Mouse (Mus musculus): ENCODE measurements around the gene Luzp2. TPM values are rescaled to one million over a fixed set of nuclear protein-coding genes. Genes with fewer than 3 reads are reported as not detected.
"Not testable (repeated sequence)": the region's sequence is repeated elsewhere in the genome, so short reads cannot be mapped to it uniquely, and the experiment has no call there.

Gene Luzp2
- polyA plus RNA-seq, 1 experiment: 0.02 TPM

DNA sequence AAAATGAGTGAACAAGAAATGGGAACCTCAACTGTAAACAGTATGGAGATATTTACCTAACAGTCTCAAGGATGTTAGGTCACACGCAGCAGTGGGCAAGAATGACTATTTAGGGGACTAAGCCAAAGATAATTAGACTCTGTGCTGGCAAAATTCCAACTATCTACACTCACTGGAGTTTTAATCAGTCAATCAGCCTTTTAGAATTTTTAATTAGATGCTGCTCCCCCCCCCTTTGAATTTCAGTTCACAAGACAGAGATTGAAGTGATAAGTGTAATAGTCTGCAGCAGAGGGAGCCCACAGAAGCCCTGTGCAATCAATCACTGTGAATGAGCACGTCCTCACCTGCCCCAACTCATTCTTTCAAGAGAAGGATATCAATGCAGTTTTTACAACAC lies 165.1 kb downstream of the Luzp2 start:
- Histone ChIP-seq H3K27ac (ENCODE audit: control insufficient read depth, insufficient read depth, low read depth, low read length) (no peak overlapping the region), H3K4me1 (ENCODE audit: control insufficient read depth, insufficient read depth, low read length) (no peaks in the 10 kb centered on the region), H3K36me3 (ENCODE audit: control insufficient read depth, insufficient read depth, low read length) (no peaks in the 10 kb centered on the region), H3K4me3 (ENCODE audit: control insufficient read depth, low read depth, low read length) (no peak overlapping the region), H3K27me3 (ENCODE audit: control insufficient read depth, insufficient read depth, low read length) (no peaks in the 10 kb centered on the region)
- TF ChIP-seq POLR2A (IDR thresholded peaks at IDR 0.05; ENCODE audit: control insufficient read depth, low read depth, low read length) (no peak), CTCF (IDR thresholded peaks at IDR 0.05; ENCODE audit: control insufficient read depth, insufficient read depth, insufficient replicate concordance, low read depth, low read length) (no peak)

GRCm38 (mm10) chr7:55009173-55009771 lies 174.0 kb downstream of the Luzp2 start:
- Histone ChIP-seq H3K27ac (ENCODE audit: control insufficient read depth, insufficient read depth, low read depth, low read length) (no peak overlapping the region), H3K4me1 (ENCODE audit: control insufficient read depth, insufficient read depth, low read length) (no peaks in the 10 kb centered on the region), H3K36me3 (ENCODE audit: control insufficient read depth, insufficient read depth, low read length) (no peaks in the 10 kb centered on the region), H3K27me3 (ENCODE audit: control insufficient read depth, insufficient read depth, low read length) (no peaks in the 10 kb centered on the region), H3K4me3 (ENCODE audit: control insufficient read depth, low read depth, low read length) (no peak overlapping the region)
- TF ChIP-seq POLR2A (IDR thresholded peaks at IDR 0.05; ENCODE audit: control insufficient read depth, low read depth, low read length) (no peak), CTCF (IDR thresholded peaks at IDR 0.05; ENCODE audit: control insufficient read depth, insufficient read depth, insufficient replicate concordance, low read depth, low read length) (no peak)

DNA sequence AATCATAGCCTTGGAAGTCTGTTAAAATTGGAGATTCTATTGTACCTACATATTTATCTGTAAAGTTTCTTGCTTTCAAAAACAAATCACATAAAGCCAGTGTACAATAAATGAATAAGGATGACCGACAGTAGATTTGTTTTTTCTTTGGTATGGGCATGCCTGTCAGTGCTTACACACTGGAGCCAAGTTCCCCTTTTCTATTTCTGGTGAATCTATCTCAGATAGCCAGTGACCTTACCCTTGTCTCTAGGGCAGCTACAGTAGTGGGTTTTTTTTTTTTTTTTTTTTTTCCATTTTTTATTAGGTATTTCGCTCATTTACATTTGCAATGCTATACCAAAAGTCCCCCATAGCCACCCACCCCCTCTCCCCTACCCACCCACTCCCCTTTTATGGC lies 298.6 kb downstream of the Luzp2 start:
- H3K27me3 ChIP-seq (ENCODE audit: control insufficient read depth, insufficient read depth, low read length): not testable (repeated sequence)

DNA sequence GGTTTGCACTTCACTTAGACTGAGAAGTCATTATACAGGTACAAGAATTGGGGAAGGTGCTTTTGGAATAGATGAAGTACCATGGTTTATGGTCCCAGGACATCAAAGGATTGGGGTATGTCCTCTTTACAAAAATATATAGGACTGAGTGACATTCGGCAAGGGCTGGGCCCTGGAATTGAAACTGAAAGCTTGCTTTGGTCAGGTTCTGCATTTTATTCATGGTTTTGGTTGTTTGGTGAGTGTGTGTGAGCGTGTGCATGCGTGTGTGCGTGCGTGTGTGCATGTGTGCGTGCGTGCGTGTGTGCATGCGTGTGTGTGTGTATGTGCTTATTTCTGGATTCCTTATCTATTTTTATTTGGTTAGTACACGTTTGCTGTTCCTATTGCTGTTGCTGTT lies 353.6 kb downstream of the Luzp2 start:
- H3K36me3 ChIP-seq (ENCODE audit: control insufficient read depth, insufficient read depth, low read length): no peaks in the 10 kb centered on the region
- no peak overlapping the region for H3K4me3 ChIP-seq (ENCODE audit: control insufficient read depth, low read depth, low read length)
- no peak overlapping the region for H3K27ac ChIP-seq (ENCODE audit: control insufficient read depth, insufficient read depth, low read depth, low read length)
- TF ChIP-seq CTCF (IDR thresholded peaks at IDR 0.05; ENCODE audit: control insufficient read depth, insufficient read depth, insufficient replicate concordance, low read depth, low read length): no peak
- no peak for TF ChIP-seq POLR2A (IDR thresholded peaks at IDR 0.05; ENCODE audit: control insufficient read depth, low read depth, low read length)
- no peaks in the 10 kb centered on the region for H3K27me3 ChIP-seq (ENCODE audit: control insufficient read depth, insufficient read depth, low read length)
- no peaks in the 10 kb centered on the region for H3K4me1 ChIP-seq (ENCODE audit: control insufficient read depth, insufficient read depth, low read length)

More for the DNA sequence above, 298.6 kb downstream of the Luzp2 start:
- H3K4me1 ChIP-seq (ENCODE audit: control insufficient read depth, insufficient read depth, low read length); H3K36me3 ChIP-seq (ENCODE audit: control insufficient read depth, insufficient read depth, low read length); H3K4me3 ChIP-seq (ENCODE audit: control insufficient read depth, low read depth, low read length); H3K27ac ChIP-seq (ENCODE audit: control insufficient read depth, insufficient read depth, low read depth, low read length): not testable (repeated sequence)

GRCm38 (mm10) chr7:55189496-55189895 lies 354.2 kb downstream of the Luzp2 start:
- Histone ChIP-seq H3K4me3 (ENCODE audit: control insufficient read depth, low read depth, low read length) (no peak overlapping the region), H3K27ac (ENCODE audit: control insufficient read depth, insufficient read depth, low read depth, low read length) (no peak overlapping the region), H3K36me3 (ENCODE audit: control insufficient read depth, insufficient read depth, low read length) (no peaks in the 10 kb centered on the region), H3K27me3 (ENCODE audit: control insufficient read depth, insufficient read depth, low read length) (no peaks in the 10 kb centered on the region), H3K4me1 (ENCODE audit: control insufficient read depth, insufficient read depth, low read length) (no peaks in the 10 kb centered on the region)
- no peak for TF ChIP-seq POLR2A (IDR thresholded peaks at IDR 0.05; ENCODE audit: control insufficient read depth, low read depth, low read length)
- no peak for TF ChIP-seq CTCF (IDR thresholded peaks at IDR 0.05; ENCODE audit: control insufficient read depth, insufficient read depth, insufficient replicate concordance, low read depth, low read length)

DNA sequence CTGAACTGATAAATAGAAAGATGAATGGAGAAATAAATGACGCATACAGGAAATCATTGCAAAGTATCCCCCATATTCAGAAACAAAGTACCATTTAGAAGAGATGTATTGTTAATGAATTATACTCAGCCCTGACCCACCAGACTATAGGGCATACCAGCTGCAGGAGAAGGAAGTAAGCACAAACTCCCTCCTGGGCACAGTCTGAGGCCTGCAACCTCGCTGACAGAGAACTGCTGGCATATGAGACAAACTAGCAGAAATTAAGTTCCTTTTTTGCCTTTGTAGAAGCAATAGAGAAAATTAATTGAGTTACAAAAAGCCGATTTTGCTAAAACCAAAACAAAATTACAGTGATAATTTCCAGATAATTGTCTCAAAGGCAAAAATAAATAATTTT lies 355.4 kb downstream of the Luzp2 start:
- H3K4me1 ChIP-seq (ENCODE audit: control insufficient read depth, insufficient read depth, low read length): no peaks in the 10 kb centered on the region
- no peak overlapping the region for H3K4me3 ChIP-seq (ENCODE audit: control insufficient read depth, low read depth, low read length)
- H3K27ac ChIP-seq (ENCODE audit: control insufficient read depth, insufficient read depth, low read depth, low read length): no peak overlapping the region
- no peak for TF ChIP-seq CTCF (IDR thresholded peaks at IDR 0.05; ENCODE audit: control insufficient read depth, insufficient read depth, insufficient replicate concordance, low read depth, low read length)
- TF ChIP-seq POLR2A (IDR thresholded peaks at IDR 0.05; ENCODE audit: control insufficient read depth, low read depth, low read length): no peak
- H3K27me3 ChIP-seq (ENCODE audit: control insufficient read depth, insufficient read depth, low read length): no peaks in the 10 kb centered on the region
- no peaks in the 10 kb centered on the region for H3K36me3 ChIP-seq (ENCODE audit: control insufficient read depth, insufficient read depth, low read length)

GRCm38 (mm10) chr7:55198806-55199205 lies 363.5 kb downstream of the Luzp2 start:
- Histone ChIP-seq H3K36me3 (ENCODE audit: control insufficient read depth, insufficient read depth, low read length) (no peaks in the 10 kb centered on the region), H3K4me3 (ENCODE audit: control insufficient read depth, low read depth, low read length) (no peak overlapping the region), H3K27ac (ENCODE audit: control insufficient read depth, insufficient read depth, low read depth, low read length) (no peak overlapping the region), H3K27me3 (ENCODE audit: control insufficient read depth, insufficient read depth, low read length) (no peaks in the 10 kb centered on the region), H3K4me1 (ENCODE audit: control insufficient read depth, insufficient read depth, low read length) (no peaks in the 10 kb centered on the region)
- no peak for TF ChIP-seq POLR2A (IDR thresholded peaks at IDR 0.05; ENCODE audit: control insufficient read depth, low read depth, low read length)
- no peak for TF ChIP-seq CTCF (IDR thresholded peaks at IDR 0.05; ENCODE audit: control insufficient read depth, insufficient read depth, insufficient replicate concordance, low read depth, low read length)

DNA sequence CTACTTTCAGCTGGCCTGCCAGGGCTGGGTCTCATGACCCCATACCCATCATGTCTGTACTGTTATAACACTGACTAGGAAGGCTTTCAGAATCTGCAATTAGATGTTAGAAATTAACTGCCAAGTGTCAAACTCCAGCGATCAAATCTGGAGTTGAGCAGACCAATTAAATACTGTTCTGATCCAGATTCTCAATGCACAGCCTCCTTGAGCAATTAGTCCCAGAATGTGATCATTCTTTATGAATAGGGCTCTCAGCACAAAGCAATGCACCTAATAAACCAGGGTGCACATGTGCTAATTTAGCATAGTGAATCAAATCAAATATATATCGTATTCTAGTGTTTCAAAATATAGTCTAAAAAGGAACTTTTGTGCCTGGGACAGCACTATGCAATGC lies 387.7 kb downstream of the Luzp2 start:
- H3K4me3 ChIP-seq (ENCODE audit: control insufficient read depth, low read depth, low read length): no peak overlapping the region
- TF ChIP-seq POLR2A (IDR thresholded peaks at IDR 0.05; ENCODE audit: control insufficient read depth, low read depth, low read length) (no peak), CTCF (IDR thresholded peaks at IDR 0.05; ENCODE audit: control insufficient read depth, insufficient read depth, insufficient replicate concordance, low read depth, low read length) (no peak)
- no peak overlapping the region for H3K27ac ChIP-seq (ENCODE audit: control insufficient read depth, insufficient read depth, low read depth, low read length)
- H3K4me1 ChIP-seq (ENCODE audit: control insufficient read depth, insufficient read depth, low read length): no peaks in the 10 kb centered on the region
- no peaks in the 10 kb centered on the region for H3K36me3 ChIP-seq (ENCODE audit: control insufficient read depth, insufficient read depth, low read length)
- no peaks in the 10 kb centered on the region for H3K27me3 ChIP-seq (ENCODE audit: control insufficient read depth, insufficient read depth, low read length)

Data from testis, adult 2 months (tissue).